Mouse (Mus musculus): ENCODE data around the gene Gm10662. TPM values are rescaled to one million over a fixed set of nuclear protein-coding genes. Genes with fewer than 3 reads are reported as not detected.

Gene Gm10662
- not detected in 2 replicates for polyA plus RNA-seq (2021; fragmentation: Nextera tagmentation)
- long read RNA-seq, experiment 1 = 0 reads
- long read RNA-seq, experiment 2 = 0 reads

DNA sequence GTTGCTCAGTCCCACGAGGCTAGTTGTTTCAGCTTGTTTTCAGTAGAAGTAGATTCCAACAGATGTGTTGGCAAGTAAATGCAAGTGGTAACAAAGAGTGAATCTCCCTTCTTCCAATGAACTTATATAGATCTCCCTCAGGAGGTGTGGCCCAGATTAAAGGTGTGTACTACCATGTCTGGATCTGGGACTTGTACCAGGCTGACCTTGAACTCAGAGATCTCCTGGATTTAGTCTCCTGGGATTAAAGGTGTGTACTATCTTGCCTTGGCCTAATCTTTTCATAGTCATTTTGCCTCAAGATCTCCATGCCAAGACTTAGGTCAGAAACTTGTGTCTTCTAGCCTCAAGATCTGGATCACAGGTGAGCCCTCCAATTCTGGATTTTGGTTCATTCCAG is at the start of gene Gm10662:
Gm10662 (minus strand) TSS at position 101 of the 400 bp plus-strand sequence.

Other genes with a start within 250 kb of the Gm10662 start
- not detected in 2 replicates for gene Gm4214, start 159.8 kb downstream of the Gm10662 start, polyA plus RNA-seq (2021; fragmentation: Nextera tagmentation)
- gene Gm4216, start 124.6 kb downstream of the Gm10662 start, polyA plus RNA-seq (2021; fragmentation: Nextera tagmentation) = not detected in 2 replicates
- gene Vmn1r163, start 88.9 kb downstream of the Gm10662 start, polyA plus RNA-seq (2021; fragmentation: Nextera tagmentation) = not detected in 2 replicates
- not detected in 2 replicates for gene Gm8720, start 77.0 kb downstream of the Gm10662 start, polyA plus RNA-seq (2021; fragmentation: Nextera tagmentation)
- not detected in 2 replicates for gene Vmn1r165, start 72.9 kb upstream of the Gm10662 start, polyA plus RNA-seq (2021; fragmentation: Nextera tagmentation)
- gene Vmn1r166, start 107.2 kb upstream of the Gm10662 start, polyA plus RNA-seq (2021; fragmentation: Nextera tagmentation) = not detected in 2 replicates
- not detected in 2 replicates for gene Gm6902, start 134.4 kb upstream of the Gm10662 start, polyA plus RNA-seq (2021; fragmentation: Nextera tagmentation)
- gene Nlrp4e, start 156.7 kb upstream of the Gm10662 start, polyA plus RNA-seq (2021; fragmentation: Nextera tagmentation) = not detected in 2 replicates
- gene Nlrp5, start 241.4 kb upstream of the Gm10662 start, polyA plus RNA-seq (2021; fragmentation: Nextera tagmentation) = not detected in 2 replicates